Mouse (Mus musculus) hindbrain, postnatal 0 days (tissue): Measurements from ENCODE around the gene Wnt6. TPM values are rescaled to one million over a fixed set of nuclear protein-coding genes. Genes with fewer than 3 reads are reported as not detected.

ENCODE experiments used
- ATAC-seq: fragments of 200-750 bp; cut with Nextera tagmentation; 2 replicates; pipeline ENCODE4 v1.8.0; 2017; ENCODE audit warnings: mild to moderate bottlenecking, moderate TSS enrichment, moderate library complexity
- DNase-seq: peaks from one replicate; pipeline ENCODE4 v3.0.0-alpha.2; 2015; ENCODE audit warnings: low spot score
- H3K27ac ChIP-seq: fragments of 300-500 bp; sonication (generic); 2 replicates; pipeline ENCODE4 v1.5.1; 2014; ENCODE audit warnings: mild to moderate bottlenecking
- H3K27me3 ChIP-seq: fragments of 300-500 bp; sonication (generic); 2 replicates; pipeline ENCODE4 v1.6.1; 2014; ENCODE audit warnings: low read length, mixed read lengths; ENCODE audit not compliant: insufficient read depth
- H3K36me3 ChIP-seq: fragments of 300-500 bp; sonication (generic); 2 replicates; pipeline ENCODE4 v1.6.1; 2014; ENCODE audit warnings: low read length, mixed read lengths; ENCODE audit not compliant: insufficient read depth
- H3K4me1 ChIP-seq: fragments of 300-500 bp; sonication (generic); 2 replicates; pipeline ENCODE4 v1.6.1; 2014; ENCODE audit warnings: antibody characterized with exemption, low read length, mixed read lengths; ENCODE audit not compliant: insufficient read depth
- H3K4me2 ChIP-seq: fragments of 300-500 bp; sonication (generic); 2 replicates; pipeline ENCODE4 v1.6.1; 2014; ENCODE audit warnings: low read depth, mild to moderate bottlenecking, low read length, moderate library complexity, mixed read lengths
- H3K4me3 ChIP-seq: fragments of 300-500 bp; sonication (generic); 2 replicates; pipeline ENCODE4 v1.5.1; 2014; ENCODE audit warnings: low read length
- H3K9ac ChIP-seq: fragments of 300-500 bp; sonication (generic); replicated peaks from 2 replicates; pipeline ENCODE4 v1.6.1; 2014; ENCODE audit warnings: mild to moderate bottlenecking, low read length, moderate library complexity, mixed read lengths
- H3K9me3 ChIP-seq: fragments of 300-500 bp; sonication (generic); 2 replicates; pipeline ENCODE4 v1.6.1; 2016; ENCODE audit warnings: low read length, mixed read lengths
- CTCF ChIP-seq: IDR thresholded peaks from 2 replicates; pipeline ENCODE4 v1.5.1; 2016; ENCODE audit warnings: antibody characterized with exemption, control low read depth, low read depth
- WGBS: fragments of 180-500 bp; shearing (Covaris S2); extraction: QIAGEN DNeasy Blood & Tissue Kit; methylation state at CpG from one replicate; pipeline ENCODE4 v1.1.7; 2014; 5-methylcytosine and 5-hydroxymethylcytosine counted together
- polyA plus RNA-seq: library from polyadenylated mRNA; unstranded; fragments of >200 nt; fragmentation: Nextera tagmentation; extraction: Ambion mirVana; gene quantifications from 2 replicates; pipeline ENCODE4 v1.2.1, GENCODE M21; 2015
- total RNA-seq: library from RNA; depleted of rRNA; stranded (reverse); fragments of >200 nt; gene quantifications from 2 replicates; pipeline ENCODE4 v1.2.3, GENCODE M21; 2014; rRNA removed

Gene Wnt6
- total and polyA plus RNA-seq, 2 experiments from 2014 or later: 7.4 to 11.2 TPM

GRCm38 (mm10) chr1:74824518-74825302, 53.0 kb downstream of the Wnt6 start:
- H3K27ac ChIP-seq: no peak overlapping the region
- no peak overlapping the region for H3K4me3 ChIP-seq
- H3K27me3 ChIP-seq: no peaks in the 10 kb centered on the region
- H3K4me2 ChIP-seq: no peak overlapping the region
- H3K36me3 ChIP-seq: no peaks in the 10 kb centered on the region
- H3K9me3 ChIP-seq: no peaks in the 10 kb centered on the region
- DNase-seq (no peak), ATAC-seq (no peak)
- TF ChIP-seq CTCF: no peak
- no peaks in the 10 kb centered on the region for H3K4me1 ChIP-seq
- WGBS: 10% methylated on average over 14 of the region's 14 CpGs
- no peak overlapping the region for H3K9ac ChIP-seq

GRCm38 (mm10) chr1:74830061-74830460, 58.4 kb downstream of the Wnt6 start:
- no peak for TF ChIP-seq CTCF
- Histone ChIP-seq H3K4me3 (no peak overlapping the region), H3K4me1 (no peaks in the 10 kb centered on the region), H3K4me2 (no peak overlapping the region), H3K27me3 (no peaks in the 10 kb centered on the region), H3K27ac (no peak overlapping the region), H3K36me3 (no peaks in the 10 kb centered on the region), H3K9ac (no peak overlapping the region), H3K9me3 (no peaks in the 10 kb centered on the region)
- ATAC-seq (no peak), DNase-seq (no peak)
- WGBS: 76% methylated on average over 9 of the region's 9 CpGs

- no peaks in the 10 kb centered on the region for H3K36me3 ChIP-seq
- H3K4me3 ChIP-seq: no peak overlapping the region
- H3K27ac ChIP-seq: no peak overlapping the region
- H3K9me3 ChIP-seq: no peaks in the 10 kb centered on the region
- H3K4me1 ChIP-seq: no peaks in the 10 kb centered on the region
- H3K4me2 ChIP-seq: no peak overlapping the region
- no peak for TF ChIP-seq CTCF
- ATAC-seq (no peak), DNase-seq (no peak)
- no peaks in the 10 kb centered on the region for H3K27me3 ChIP-seq
- WGBS: 82% methylated on average over 3 of the region's 3 CpGs
- H3K9ac ChIP-seq: no peak overlapping the region
Observed at GRCm38 (mm10) chr1:74833255-74833654, 61.6 kb downstream of the Wnt6 start.

Other genes starting within 250 kb of the Wnt6 start
- 11.0 and 11.5 TPM in 2 replicates for gene Plcd4, start 229.0 kb upstream of the Wnt6 start, total RNA-seq
- 8.7 and 11.4 TPM in 2 replicates for gene Plcd4, start 229.0 kb upstream of the Wnt6 start, polyA plus RNA-seq
- 13.0 and 25.3 TPM in 2 replicates for gene Usp37, start 227.6 kb upstream of the Wnt6 start, total RNA-seq
- 17.4 and 21.3 TPM in 2 replicates for gene Usp37, start 227.6 kb upstream of the Wnt6 start, polyA plus RNA-seq
- gene Zfp142, start 183.6 kb upstream of the Wnt6 start, total RNA-seq: 13.3 and 15.1 TPM in 2 replicates
- gene Zfp142, start 183.6 kb upstream of the Wnt6 start, polyA plus RNA-seq: 5.4 and 5.9 TPM in 2 replicates
- 15.2 and 29.9 TPM in 2 replicates for gene Bcs1l, start 183.6 kb upstream of the Wnt6 start, total RNA-seq
- 12.3 and 14.4 TPM in 2 replicates for gene Bcs1l, start 183.6 kb upstream of the Wnt6 start, polyA plus RNA-seq
- gene Rnf25, start 170.5 kb upstream of the Wnt6 start, total RNA-seq: 64.1 and 77.7 TPM in 2 replicates
- 45.8 and 50.0 TPM in 2 replicates for gene Rnf25, start 170.5 kb upstream of the Wnt6 start, polyA plus RNA-seq
- 8.3 and 10.9 TPM in 2 replicates for gene Stk36, start 170.4 kb upstream of the Wnt6 start, total RNA-seq
- 9.4 and 9.6 TPM in 2 replicates for gene Stk36, start 170.4 kb upstream of the Wnt6 start, polyA plus RNA-seq
- gene Ttll4, start 110.1 kb upstream of the Wnt6 start, total RNA-seq: 25.8 and 32.9 TPM in 2 replicates
- gene Ttll4, start 110.1 kb upstream of the Wnt6 start, polyA plus RNA-seq: 3.2 and 4.0 TPM in 2 replicates
- gene Cyp27a1, start 58.3 kb upstream of the Wnt6 start, total RNA-seq: 0.79 and 2.8 TPM in 2 replicates
- 3.0 and 3.2 TPM in 2 replicates for gene Cyp27a1, start 58.3 kb upstream of the Wnt6 start, polyA plus RNA-seq
- not detected in 2 replicates for gene Prkag3, start 22.7 kb upstream of the Wnt6 start, total RNA-seq
- gene Prkag3, start 22.7 kb upstream of the Wnt6 start, polyA plus RNA-seq: not detected in 2 replicates
- 1.8 and 2.7 TPM in 2 replicates for gene Wnt10a, start 19.6 kb downstream of the Wnt6 start, total RNA-seq
- gene Wnt10a, start 19.6 kb downstream of the Wnt6 start, polyA plus RNA-seq: 0.48 and 0.68 TPM in 2 replicates
- 59.2 and 75.3 TPM in 2 replicates for gene Cdk5r2, start 83.0 kb downstream of the Wnt6 start, total RNA-seq
- gene Cdk5r2, start 83.0 kb downstream of the Wnt6 start, polyA plus RNA-seq: 12.3 and 13.6 TPM in 2 replicates
- gene Fev, start 113.5 kb downstream of the Wnt6 start, total RNA-seq: 0.16 and 1.1 TPM in 2 replicates
- 4.2 and 5.9 TPM in 2 replicates for gene Fev, start 113.5 kb downstream of the Wnt6 start, polyA plus RNA-seq
- gene Cryba2, start 121.3 kb downstream of the Wnt6 start, total RNA-seq: 2.0 TPM in 1 of 2 replicates, not detected in the other
- gene Cryba2, start 121.3 kb downstream of the Wnt6 start, polyA plus RNA-seq: 1.6 and 1.7 TPM in 2 replicates
- gene Cfap65, start 163.7 kb downstream of the Wnt6 start, total RNA-seq: 2.7 and 4.7 TPM in 2 replicates
- gene Cfap65, start 163.7 kb downstream of the Wnt6 start, polyA plus RNA-seq: 1.1 and 1.3 TPM in 2 replicates
- gene Ihh, start 179.8 kb downstream of the Wnt6 start, total RNA-seq: 0.18 and 0.31 TPM in 2 replicates
- 0.11 and 0.25 TPM in 2 replicates for gene Ihh, start 179.8 kb downstream of the Wnt6 start, polyA plus RNA-seq